22 mouse cellular contexts compared by ENCODE assay signal in genomic region chr13:45868886-45869285, GRCm38 (mm10).
A peak's percentile ranks its signal among the peaks of the same experiment; 100 is the strongest.
DNase-seq lines count a peak whose midpoint lies in the region; ATAC-seq and TF ChIP-seq lines count a peak whose summit lies in the region.
"Had no signal": no experiment of that assay in that cellular context is flagged by ENCODE, and none has a peak within 500 bp of the region (broad histone marks: within the 10 kb centered on the region; RNA-seq: fewer than 3 reads in every experiment).

No protein-coding gene starts in this region.

- no peak for TF ChIP-seq CTCF in CH12.LX (conservative IDR thresholded peaks at IDR 0.05 in 1 of 2, IDR thresholded peaks at IDR 0.05 in 1 of 2; ENCODE audit: low read depth in 2 of 2, low read length in 2 of 2)

- no peak overlapping the region for H3K9ac ChIP-seq in kidney, embryonic 15.5 days
- H3K9ac ChIP-seq in CH12.LX (ENCODE audit: insufficient read depth, low read depth): no peak overlapping the region
- H3K9ac ChIP-seq in forebrain, embryonic 11.5 days (ENCODE audit: low read length): no peak overlapping the region
- H3K9ac ChIP-seq: forebrain, postnatal 0 days; hindbrain, embryonic 12.5 days; hindbrain, embryonic 15.5 days; intestine, embryonic 15.5 days had no signal

- H3K36me3 ChIP-seq in kidney, embryonic 15.5 days: no peaks in the 10 kb centered on the region
- peaks cover 0 to 46% of the 10 kb centered on the region in 2 experiments for H3K36me3 ChIP-seq in CH12.LX (replicated peaks in 1 of 2; ENCODE audit: control insufficient read depth in 1 of 2, insufficient read depth in 1 of 2, low read length in 1 of 2)
- no peaks in the 10 kb centered on the region for H3K36me3 ChIP-seq in forebrain, embryonic 11.5 days (ENCODE audit: control insufficient read depth, insufficient read depth, low read length)
- H3K36me3 ChIP-seq: forebrain, embryonic 10.5 days; heart, embryonic 10.5 days; hindbrain, embryonic 12.5 days; hindbrain, embryonic 15.5 days; intestine, embryonic 15.5 days had no signal

- WGBS in kidney, embryonic 15.5 days: 73% methylated on average over 8 of the region's 8 CpGs
- 89% methylated on average over 8 of the region's 8 CpGs for WGBS in forebrain, embryonic 11.5 days

- no peak for TF ChIP-seq RAD21 in CH12.LX (IDR thresholded peaks at IDR 0.05; ENCODE audit: low read depth, low read length)

- TF ChIP-seq POLR2A in CH12.LX (IDR thresholded peaks at IDR 0.05; ENCODE audit: low read depth, low read length): no peak

- in situ Hi-C loops in CH12.LX (cut with MboI; ENCODE audit: low pct_ligation_motif_present, low pct_unique_long_range_greater_than_20kb, low sequenced_read_pairs): loop anchor here (10.0 kb wide), 1 partner anchor 96 kb away; the partner anchor contains the start of gene Atxn1

- H3K79me2 ChIP-seq in CH12.LX (replicated peaks; ENCODE audit: control insufficient read depth, extremely low read depth, insufficient read depth, poor library complexity, severe bottlenecking): peaks cover 63% of the 10 kb centered on the region

- DNase-seq in kidney, postnatal 10 days: peak; percentile 38
- peak; percentile 49 for DNase-seq in testis, postnatal 10 days (ENCODE audit: low spot score)
- DNase-seq in testis, postnatal 14 days (ENCODE audit: low spot score): no peak
- DNase-seq in CH12.LX (ENCODE audit: extremely low read depth): no peak
- no peak for DNase-seq in forebrain, embryonic 11.5 days (ENCODE audit: low spot score)
- no peak for DNase-seq in layer of hippocampus, adult 9-11 months
- DNase-seq: adrenal gland, adult 8-10 months; adrenal gland, postnatal 36 days; cerebellum, adult 18-20 months; cerebellum, adult 9-10 months; forebrain, postnatal 0 days; gastrocnemius, adult 2 months; gastrocnemius, postnatal 14 days; heart, adult 2 months had no signal

- H3K9me3 ChIP-seq in kidney, embryonic 15.5 days (replicated peaks): no peaks in the 10 kb centered on the region
- no peaks in the 10 kb centered on the region for H3K9me3 ChIP-seq in CH12.LX (replicated peaks; ENCODE audit: low read length)
- H3K9me3 ChIP-seq in forebrain, embryonic 11.5 days (ENCODE audit: control insufficient read depth, low read length): no peaks in the 10 kb centered on the region
- H3K9me3 ChIP-seq: forebrain, embryonic 10.5 days; heart, embryonic 10.5 days; hindbrain, embryonic 12.5 days; hindbrain, embryonic 15.5 days; intestine, embryonic 15.5 days had no signal

- no peak overlapping the region for H3K4me3 ChIP-seq in kidney, embryonic 15.5 days (replicated peaks)
- H3K4me3 ChIP-seq in CH12.LX (replicated peaks in 1 of 3; ENCODE audit: low read depth in 2 of 3, low read length in 2 of 3, poor library complexity in 1 of 3): no peak overlapping the region
- H3K4me3 ChIP-seq in forebrain, embryonic 11.5 days (ENCODE audit: low read depth, low read length): no peak overlapping the region
- H3K4me3 ChIP-seq: forebrain, embryonic 10.5 days; gastrocnemius, adult 2 months; heart, adult 2 months; heart, embryonic 10.5 days; hindbrain, embryonic 12.5 days; hindbrain, embryonic 15.5 days; intestine, embryonic 15.5 days had no signal

- H3K27me3 ChIP-seq in kidney, embryonic 15.5 days: no peaks in the 10 kb centered on the region
- no peaks in the 10 kb centered on the region for H3K27me3 ChIP-seq in CH12.LX (replicated peaks)
- H3K27me3 ChIP-seq in forebrain, embryonic 11.5 days (ENCODE audit: control insufficient read depth, insufficient read depth, low read length): no peaks in the 10 kb centered on the region
- H3K27me3 ChIP-seq: hindbrain, embryonic 12.5 days; hindbrain, embryonic 15.5 days; intestine, embryonic 15.5 days had no signal

- no peak for TF ChIP-seq EP300 in CH12.LX (IDR thresholded peaks at IDR 0.05; ENCODE audit: low read length)

- no peak overlapping the region for H3K27ac ChIP-seq in kidney, embryonic 15.5 days
- peak overlapping the region; percentile 13; the same call in 1 of the 2 replicates for H3K27ac ChIP-seq in CH12.LX (ENCODE audit: insufficient read depth, low read depth)
- no peak overlapping the region for H3K27ac ChIP-seq in forebrain, embryonic 11.5 days (ENCODE audit: low read depth, low read length)
- H3K27ac ChIP-seq: forebrain, embryonic 10.5 days; gastrocnemius, adult 2 months; heart, adult 2 months; heart, embryonic 10.5 days; hindbrain, embryonic 12.5 days; hindbrain, embryonic 15.5 days; intestine, embryonic 15.5 days had no signal

- dilution Hi-C loops in CH12.LX (cut with MboI; ENCODE audit: extremely low pct_ligation_motif_present, extremely low pct_unique_long_range_greater_than_20kb, low sequenced_read_pairs): no loop called here

- no peak overlapping the region for H3K4me2 ChIP-seq in kidney, embryonic 15.5 days
- no peak overlapping the region for H3K4me2 ChIP-seq in CH12.LX (ENCODE audit: insufficient read depth, low read depth, poor library complexity, severe bottlenecking)
- H3K4me2 ChIP-seq in forebrain, embryonic 11.5 days (ENCODE audit: low read depth, low read length, severe bottlenecking): no peak overlapping the region
- H3K4me2 ChIP-seq: hindbrain, embryonic 12.5 days; hindbrain, embryonic 15.5 days; intestine, embryonic 15.5 days had no signal

- peaks cover 12% of the 10 kb centered on the region for H3K4me1 ChIP-seq in kidney, embryonic 15.5 days
- H3K4me1 ChIP-seq in CH12.LX (ENCODE audit: control insufficient read depth in 1 of 2, insufficient read depth in 2 of 2): peaks cover 28 to 89% of the 10 kb centered on the region in 2 experiments
- H3K4me1 ChIP-seq in forebrain, embryonic 11.5 days (replicated peaks; ENCODE audit: control insufficient read depth, insufficient read depth, low read length): no peaks in the 10 kb centered on the region
- H3K4me1 ChIP-seq: forebrain, embryonic 10.5 days; hindbrain, embryonic 12.5 days; hindbrain, embryonic 15.5 days had no signal

- ATAC-seq in kidney, embryonic 15.5 days (replicated peaks; ENCODE audit: low FRiP score): no peak
- no peak for ATAC-seq in forebrain, embryonic 11.5 days (replicated peaks; ENCODE audit: low FRiP score)
- ATAC-seq: activated CD4-positive, CD25-positive, alpha-beta regulatory T cell, adult 4 months; forebrain, embryonic 14.5 days; forebrain, postnatal 0 days; intestine, embryonic 15.5 days had no signal

TF ChIP-seq in CH12.LX, 34 proteins besides CTCF, POLR2A, EP300 and RAD21:
- no peak for TF ChIP-seq NRF1 (IDR thresholded peaks at IDR 0.05; ENCODE audit: low read depth, low read length)
- no peak for TF ChIP-seq PAX5 (IDR thresholded peaks at IDR 0.05; ENCODE audit: low read length)
- no peak for TF ChIP-seq ZNF384 (IDR thresholded peaks at IDR 0.05; ENCODE audit: low read depth, low read length)
- TF ChIP-seq JUND (conservative IDR thresholded peaks at IDR 0.05; ENCODE audit: low read depth, low read length): no peak
- TF ChIP-seq POLR2AphosphoS2 (IDR thresholded peaks at IDR 0.05; ENCODE audit: low read depth, low read length): no peak
- no peak for TF ChIP-seq CHD1 (IDR thresholded peaks at IDR 0.05; ENCODE audit: low read depth, low read length)
- TF ChIP-seq SIN3A (IDR thresholded peaks at IDR 0.05; ENCODE audit: low read length): no peak
- TF ChIP-seq MEF2A (IDR thresholded peaks at IDR 0.05; ENCODE audit: borderline replicate concordance, low read depth, low read length): no peak
- TF ChIP-seq HCFC1 (IDR thresholded peaks at IDR 0.05; ENCODE audit: low read depth, low read length): no peak
- no peak for TF ChIP-seq MYC (IDR thresholded peaks at IDR 0.05; ENCODE audit: low read depth, low read length)
- no peak for TF ChIP-seq RCOR1 (conservative IDR thresholded peaks at IDR 0.05; ENCODE audit: low read depth, low read length)
- no peak for TF ChIP-seq NELFE (IDR thresholded peaks at IDR 0.05; ENCODE audit: low read depth, low read length)
- no peak for TF ChIP-seq ZMIZ1 (IDR thresholded peaks at IDR 0.05; ENCODE audit: low read depth, low read length)
- TF ChIP-seq KAT2A (IDR thresholded peaks at IDR 0.05; ENCODE audit: insufficient replicate concordance, low read length): no peak
- TF ChIP-seq ZKSCAN1 (IDR thresholded peaks at IDR 0.05; ENCODE audit: borderline replicate concordance, low read depth, low read length): no peak

Comparison
In these comparisons a context has a peak if more than half of its experiments do, and no peak if none do; other contexts are left out.
1. DNase-seq: peak in kidney, postnatal 10 days (single experiment) and testis, postnatal 10 days (single experiment); none in testis, postnatal 14 days (single experiment), CH12.LX (single experiment), forebrain, embryonic 11.5 days (single experiment) and layer of hippocampus, adult 9-11 months (single experiment).